Mouse (Mus musculus) CH12.LX (cell line): Measurements from ENCODE around the gene Borcs6. TPM values are rescaled to one million over a fixed set of nuclear protein-coding genes. Genes with fewer than 3 reads are reported as not detected.
A peak's percentile ranks its signal among the peaks of the same experiment; 100 is the strongest.

Source experiments
- DNase-seq: peaks from one replicate; pipeline ENCODE4 v3.0.0-alpha.2; 2013; ENCODE audit errors: extremely low read depth
- H3K27ac ChIP-seq: 2 replicates; pipeline ENCODE4 v1.5.1; 2012; ENCODE audit warnings: low read depth, mild to moderate bottlenecking, control low read depth, moderate library complexity; ENCODE audit not compliant: insufficient read depth
- H3K27me3 ChIP-seq: replicated peaks from 2 replicates; pipeline ENCODE3; 2012; ENCODE audit warnings: inconsistent platforms
- H3K36me3 ChIP-seq, 2 experiments: replicated peaks in 1 of 2; 2 replicates each; pipeline versions ENCODE3 to v1.6.1; 2012; ENCODE audit warnings: inconsistent platforms in 1 of 2, low read length in 1 of 2, mild to moderate bottlenecking in 1 of 2, mixed read lengths in 1 of 2, moderate library complexity in 1 of 2; ENCODE audit not compliant: control insufficient read depth in 1 of 2, insufficient read depth in 1 of 2
- H3K4me1 ChIP-seq, 2 experiments: 2 replicates each; pipeline ENCODE4 v1.6.1; 2012; ENCODE audit warnings: inconsistent platforms in 1 of 2, moderate library complexity in 1 of 2; ENCODE audit not compliant: insufficient read depth in 2 of 2, control insufficient read depth in 1 of 2
- H3K4me2 ChIP-seq: 2 replicates; pipeline ENCODE4 v1.6.1; 2012; ENCODE audit warnings: low read depth, mild to moderate bottlenecking, control low read depth; ENCODE audit not compliant: poor library complexity, insufficient read depth, severe bottlenecking
- H3K4me3 ChIP-seq, 3 experiments: fragments of 150-350 bp in 1 of 3; sonication (generic) in 1 of 3; replicated peaks in 1 of 3; 2 replicates each; pipeline versions ENCODE3 to v1.5.1; 2011 to 2012; ENCODE audit warnings: low read depth in 2 of 3, low read length in 2 of 3, mild to moderate bottlenecking in 2 of 3, moderate library complexity in 2 of 3, control low read depth in 1 of 3, improper control_type of control experiment in 1 of 3, inconsistent platforms in 1 of 3, mixed read lengths in 1 of 3; ENCODE audit not compliant: poor library complexity in 1 of 3
- H3K79me2 ChIP-seq: replicated peaks from 2 replicates; pipeline ENCODE4 v1.6.1; 2012; ENCODE audit warnings: mild to moderate bottlenecking, moderate library complexity; ENCODE audit not compliant: control insufficient read depth, poor library complexity, insufficient read depth, severe bottlenecking; ENCODE audit errors: extremely low read depth
- H3K9ac ChIP-seq: 2 replicates; pipeline ENCODE4 v1.6.1; 2012; ENCODE audit warnings: low read depth, mild to moderate bottlenecking, control low read depth, moderate library complexity; ENCODE audit not compliant: insufficient read depth
- H3K9me3 ChIP-seq: replicated peaks from 2 replicates; pipeline ENCODE3; 2012; ENCODE audit warnings: low read length, inconsistent platforms, mixed read lengths
- CHD1 ChIP-seq: IDR thresholded peaks from 2 replicates; pipeline ENCODE4 v1.6.1; 2012; ENCODE audit warnings: low read depth, low read length, improper control_type of control experiment, inconsistent platforms
- CHD2 ChIP-seq: IDR thresholded peaks from 2 replicates; pipeline ENCODE4 v1.6.1; 2011; ENCODE audit warnings: low read length, improper control_type of control experiment
- CTCF ChIP-seq, 2 experiments: IDR thresholded peaks in 1 of 2; conservative IDR thresholded peaks in 1 of 2; 2 replicates each; pipeline ENCODE4 v1.5.1; 2011 to 2012; ENCODE audit warnings: low read depth in 2 of 2, low read length in 2 of 2, improper control_type of control experiment in 1 of 2, inconsistent platforms in 1 of 2, mild to moderate bottlenecking in 1 of 2, moderate library complexity in 1 of 2
- JUND ChIP-seq: conservative IDR thresholded peaks from 2 replicates; pipeline ENCODE4 v1.6.1; 2011; ENCODE audit warnings: low read depth, low read length, improper control_type of control experiment
- PAX5 ChIP-seq: IDR thresholded peaks from 2 replicates; pipeline ENCODE4 v1.6.1; 2012; ENCODE audit warnings: low read length, inconsistent platforms, mixed read lengths
- RAD21 ChIP-seq: IDR thresholded peaks from 2 replicates; pipeline ENCODE4 v1.6.1; 2011; ENCODE audit warnings: low read depth, mild to moderate bottlenecking, low read length, improper control_type of control experiment, moderate library complexity
- TBP ChIP-seq: conservative IDR thresholded peaks from 2 replicates; pipeline ENCODE4 v1.6.1; 2011; ENCODE audit warnings: low read depth, low read length, improper control_type of control experiment
- UBTF ChIP-seq: IDR thresholded peaks from 2 replicates; pipeline ENCODE4 v1.6.1; 2012; ENCODE audit warnings: low read depth, mild to moderate bottlenecking, inconsistent platforms, low read length, improper control_type of control experiment, moderate library complexity
- dilution Hi-C: fragments of 300-500 bp; cut with MboI; formaldehyde crosslinking; loops from 2 replicates; pipeline ENCODE4 v1.14.3; 2020; ENCODE audit warnings: low sequenced_read_pairs; ENCODE audit not compliant: extremely low pct_unique_long_range_greater_than_20kb, extremely low pct_ligation_motif_present
- in situ Hi-C: fragments of 300-500 bp; cut with MboI; formaldehyde crosslinking; loops from 3 replicates; pipeline ENCODE4 v1.14.3; 2019; ENCODE audit warnings: low sequenced_read_pairs, low pct_ligation_motif_present, low pct_unique_long_range_greater_than_20kb, mixed read lengths
- polyA plus RNA-seq: library from polyadenylated mRNA; unstranded; fragments of >175 nt; gene quantifications from 2 replicates; pipeline ENCODE4 v1.2.1, GENCODE M21; 2012; ENCODE audit warnings: low read depth; ENCODE audit not compliant: insufficient read length
- total RNA-seq, 2 experiments: library from RNA; depleted of rRNA; stranded (reverse); fragments of 300-350 nt in 1 of 2; fragments of >200 nt in 1 of 2; gene quantifications; 2 replicates each; pipeline ENCODE4 v1.2.3; 2012 to 2014

Borcs6 gene
- total and polyA plus RNA-seq, 3 experiments: 5.4 to 11.1 (median 7.3) TPM

GRCm38 (mm10) chr11:69020691-69021090, 38.8 kb upstream of the Borcs6 start:
- dilution Hi-C loops (no loop called here), in situ Hi-C loops (no loop called here)
- TF ChIP-seq CHD2: no peak
- peak; percentile 84 for TF ChIP-seq TBP
- Histone ChIP-seq H3K79me2 (peaks cover 18% of the 10 kb centered on the region), H3K4me3 (no peak overlapping the region), H3K36me3 (peaks cover 40 to 59% of the 10 kb centered on the region in 2 experiments), H3K9me3 (no peaks in the 10 kb centered on the region), H3K27ac (no peak overlapping the region), H3K4me2 (no peak overlapping the region), H3K9ac (no peak overlapping the region), H3K27me3 (no peaks in the 10 kb centered on the region), H3K4me1 (peaks cover 5 to 21% of the 10 kb centered on the region in 2 experiments; a peak in 3 of 4 replicates)
- no peak for DNase-seq

GRCm38 (mm10) chr11:69026562-69026961, 33.0 kb upstream of the Borcs6 start:
- H3K9ac ChIP-seq: no peak overlapping the region
- H3K27ac ChIP-seq: no peak overlapping the region
- no peak overlapping the region for H3K4me2 ChIP-seq
- H3K27me3 ChIP-seq: no peaks in the 10 kb centered on the region
- H3K4me3 ChIP-seq: no peak overlapping the region
- TF ChIP-seq CHD1 (peak; percentile 97), PAX5 (no peak)
- TF ChIP-seq, all 38 proteins: peak for 1
- in situ Hi-C loops (no loop called here), dilution Hi-C loops (no loop called here)
- no peaks in the 10 kb centered on the region for H3K79me2 ChIP-seq
- H3K36me3 ChIP-seq: peaks cover 86 to 100% of the 10 kb centered on the region in 2 experiments
- H3K9me3 ChIP-seq: no peaks in the 10 kb centered on the region
- no peaks in the 10 kb centered on the region for H3K4me1 ChIP-seq
- DNase-seq: no peak

- no peak for DNase-seq
- in situ Hi-C loops: no loop called here
- dilution Hi-C loops: no loop called here
- H3K9me3 ChIP-seq: no peaks in the 10 kb centered on the region
- H3K9ac ChIP-seq: no peak overlapping the region
- peaks cover 85 to 98% of the 10 kb centered on the region in 2 experiments for H3K36me3 ChIP-seq
- no peak overlapping the region for H3K4me3 ChIP-seq
- H3K4me1 ChIP-seq: no peaks in the 10 kb centered on the region
- no peaks in the 10 kb centered on the region for H3K27me3 ChIP-seq
- no peak overlapping the region for H3K4me2 ChIP-seq
- TF ChIP-seq CHD2 (no peak), UBTF (no peak), RAD21 (peak; percentile 53), JUND (no peak), CTCF (conservative IDR thresholded peaks at IDR 0.05 in 1 of 2, IDR thresholded peaks at IDR 0.05 in 1 of 2; ENCODE audit: low read depth in 2 of 2, low read length in 2 of 2) (peak; percentile 15 to 67; a peak in 3 of 4 replicates), CHD1 (no peak)
- TF ChIP-seq, all 38 proteins: peak for 2
- H3K79me2 ChIP-seq: no peaks in the 10 kb centered on the region
- no peak overlapping the region for H3K27ac ChIP-seq
Observed at GRCm38 (mm10) chr11:69028805-69029204, 30.7 kb upstream of the Borcs6 start.
